Mouse (Mus musculus) v-Abl transformed pro-B cells (cell line): Measurements from ENCODE around the gene Tnfsf10.

Experiments used
- in situ Hi-C, 2 experiments: fragments of 400-800 bp; cut with MboI; formaldehyde crosslinking; loops; one replicate each; pipeline ENCODE4 v1.15.1; 2025; ENCODE audit not compliant: unreplicated experiment in 2 of 2

Tnfsf10 gene

DNA sequence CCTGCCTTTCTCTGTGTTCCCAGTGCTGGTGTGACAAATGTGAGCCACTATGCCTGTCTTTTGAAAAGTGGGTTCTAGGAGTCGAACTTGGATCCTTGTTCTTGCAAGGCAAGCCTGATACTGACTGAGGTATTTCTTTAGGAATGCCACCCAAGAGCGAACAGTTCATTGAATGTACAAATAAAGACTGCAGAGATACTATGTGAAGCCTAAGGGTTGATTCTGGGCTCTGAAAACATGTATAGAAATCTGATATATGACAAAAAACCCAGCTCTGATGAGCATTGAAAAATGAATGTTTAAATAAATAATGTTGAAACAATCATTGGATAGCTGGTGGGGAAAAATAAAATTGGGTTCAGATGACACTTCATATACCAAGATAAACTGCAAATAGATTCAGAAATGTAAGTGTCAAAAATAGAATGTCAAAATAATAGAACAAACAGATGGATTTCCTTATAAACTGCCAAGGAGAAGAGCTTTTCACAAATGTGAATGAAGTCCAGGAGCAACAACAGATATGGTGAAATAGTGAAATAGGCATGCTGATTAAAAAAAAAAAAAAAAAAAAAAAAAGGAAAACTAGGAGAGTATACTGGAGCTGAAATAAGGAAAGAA lies 42.4 kb downstream of the Tnfsf10 start:
- in situ Hi-C loops, result no loop called here

DNA sequence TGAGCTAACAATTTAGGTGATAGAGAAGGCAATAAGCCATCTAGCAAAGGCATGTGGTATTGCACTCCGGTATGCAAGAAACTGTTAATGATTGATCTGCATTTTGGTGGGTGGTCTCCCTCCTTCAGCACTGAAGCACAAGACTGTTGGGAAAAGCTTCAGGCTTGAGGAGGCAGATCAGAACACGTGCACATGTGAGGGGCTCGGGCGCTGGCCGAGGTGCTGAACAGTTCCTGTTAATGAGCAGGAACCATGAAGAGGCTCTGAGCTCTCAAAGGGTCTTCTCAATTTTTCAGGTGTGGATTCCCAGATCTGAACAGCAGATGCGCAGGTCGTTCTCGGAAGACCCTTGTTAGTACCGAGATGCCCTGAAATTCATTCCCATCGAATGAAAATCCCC lies 53.3 kb downstream of the Tnfsf10 start:
- in situ Hi-C loops, result no loop called here

DNA sequence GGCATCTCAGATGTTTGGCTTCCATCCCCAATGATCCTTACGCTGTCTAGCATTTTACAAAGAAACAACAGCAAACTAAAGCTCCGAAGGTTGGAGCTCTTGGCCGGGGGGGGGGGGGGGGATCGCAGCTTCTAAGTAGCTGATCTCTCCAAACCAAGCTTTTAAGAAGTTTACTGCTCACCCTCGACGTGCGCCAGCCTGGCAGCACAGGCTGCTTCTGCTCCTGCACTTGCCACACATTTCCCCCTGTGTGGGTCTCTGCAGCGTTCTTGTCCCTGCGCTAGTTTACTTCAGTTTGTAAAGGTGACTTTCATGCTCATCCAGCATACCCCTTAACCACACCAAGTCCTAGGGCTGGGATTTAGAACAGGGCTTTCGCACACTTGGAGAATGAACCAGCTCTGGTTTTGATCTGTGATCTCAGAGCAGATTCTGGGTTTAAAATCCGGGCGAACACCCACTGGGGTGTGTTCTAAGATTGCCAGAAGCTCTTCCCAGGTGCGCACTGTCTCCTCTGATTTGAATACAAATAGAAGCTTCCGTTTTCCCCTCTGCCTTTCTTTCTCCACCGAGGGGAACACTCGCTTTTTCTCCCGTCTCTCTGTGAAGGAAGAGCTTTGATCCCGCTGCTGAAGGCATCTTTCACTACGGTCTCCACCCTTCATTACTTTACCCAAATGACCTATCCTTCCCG lies 53.9 kb downstream of the Tnfsf10 start:
- in situ Hi-C loops, result no loop called here

DNA sequence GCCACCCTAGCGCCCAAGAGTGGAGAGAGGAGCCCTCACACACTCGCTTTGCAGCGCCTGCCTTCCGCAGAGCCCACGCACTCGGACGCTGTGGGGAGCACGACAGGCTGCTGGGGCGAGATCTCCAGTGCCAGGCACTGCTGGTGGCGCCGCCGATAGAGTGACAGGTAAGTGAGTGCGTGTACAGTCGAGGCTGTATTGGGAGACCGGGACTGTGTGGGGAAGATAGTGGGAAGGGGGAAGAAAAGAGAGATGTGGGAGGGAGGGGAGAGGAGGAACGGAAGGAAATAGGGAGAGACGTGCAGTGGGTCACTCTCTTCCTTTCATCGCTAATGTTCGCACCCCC lies 54.4 kb downstream of the Tnfsf10 start, which contains the start of gene Ghsr:
Ghsr (plus strand) TSS at position 76 of the 346 bp plus-strand sequence.
- in situ Hi-C loops, result no loop called here

DNA sequence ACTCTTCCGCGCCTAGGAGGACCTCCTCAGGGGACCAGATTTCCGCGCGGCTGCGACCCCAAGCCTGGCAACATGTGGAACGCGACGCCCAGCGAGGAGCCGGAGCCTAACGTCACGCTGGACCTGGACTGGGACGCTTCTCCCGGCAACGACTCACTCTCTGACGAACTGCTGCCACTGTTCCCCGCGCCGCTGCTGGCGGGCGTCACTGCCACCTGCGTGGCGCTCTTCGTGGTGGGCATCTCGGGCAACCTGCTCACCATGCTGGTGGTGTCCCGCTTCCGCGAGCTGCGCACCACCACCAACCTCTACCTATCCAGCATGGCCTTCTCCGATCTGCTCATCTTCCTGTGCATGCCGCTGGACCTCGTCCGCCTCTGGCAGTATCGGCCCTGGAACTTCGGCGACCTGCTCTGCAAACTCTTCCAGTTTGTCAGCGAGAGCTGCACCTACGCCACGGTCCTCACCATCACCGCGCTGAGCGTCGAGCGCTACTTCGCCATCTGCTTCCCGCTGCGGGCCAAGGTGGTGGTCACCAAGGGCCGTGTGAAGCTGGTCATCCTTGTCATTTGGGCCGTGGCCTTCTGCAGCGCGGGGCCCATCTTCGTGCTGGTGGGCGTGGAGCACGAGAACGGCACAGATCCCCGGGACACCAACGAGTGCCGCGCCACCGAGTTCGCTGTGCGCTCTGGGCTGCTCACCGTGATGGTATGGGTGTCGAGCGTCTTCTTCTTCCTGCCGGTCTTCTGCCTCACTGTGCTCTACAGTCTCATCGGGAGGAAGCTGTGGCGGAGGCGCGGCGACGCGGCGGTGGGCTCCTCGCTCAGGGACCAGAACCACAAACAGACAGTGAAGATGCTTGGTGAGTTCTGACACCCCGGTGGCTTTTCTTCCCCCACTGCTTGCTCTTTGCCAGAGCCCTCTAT lies 55.2 kb downstream of the Tnfsf10 start:
- in situ Hi-C loops, result no loop called here

DNA sequence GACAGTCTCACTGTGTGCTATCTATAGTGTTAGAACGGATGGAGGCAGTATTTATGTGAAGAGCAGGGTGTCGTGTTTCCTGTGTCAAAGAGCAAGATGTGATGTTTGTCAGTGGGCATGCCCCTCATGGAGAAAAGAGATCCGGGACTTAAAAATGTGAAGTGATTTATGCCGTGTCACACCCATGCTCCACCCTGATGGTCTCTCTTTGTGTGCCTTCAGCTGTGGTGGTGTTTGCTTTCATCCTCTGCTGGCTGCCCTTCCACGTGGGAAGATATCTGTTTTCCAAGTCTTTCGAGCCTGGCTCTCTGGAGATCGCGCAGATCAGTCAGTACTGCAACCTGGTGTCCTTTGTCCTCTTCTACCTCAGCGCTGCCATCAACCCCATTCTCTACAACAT lies 57.6 kb downstream of the Tnfsf10 start:
- in situ Hi-C loops, result no loop called here

DNA sequence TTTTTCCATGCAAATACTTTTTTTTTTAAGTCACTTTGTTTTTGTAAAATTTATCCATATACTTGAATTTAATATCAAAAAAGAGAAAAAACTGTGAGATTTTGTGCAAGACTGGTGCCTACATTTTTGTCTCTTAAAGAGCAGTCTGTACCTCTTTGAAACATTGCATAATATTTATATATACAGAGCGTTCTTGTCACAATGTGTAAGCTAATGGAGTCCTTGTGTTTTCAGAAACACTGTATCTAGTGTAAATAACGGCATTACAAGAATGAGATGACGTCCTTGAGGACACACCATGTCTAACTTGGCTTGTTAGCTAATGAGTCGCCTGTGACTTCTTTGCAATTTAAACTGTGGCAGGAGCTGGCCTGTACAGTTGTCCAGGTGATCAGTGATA lies 61.1 kb downstream of the Tnfsf10 start:
- in situ Hi-C loops, result no loop called here

DNA sequence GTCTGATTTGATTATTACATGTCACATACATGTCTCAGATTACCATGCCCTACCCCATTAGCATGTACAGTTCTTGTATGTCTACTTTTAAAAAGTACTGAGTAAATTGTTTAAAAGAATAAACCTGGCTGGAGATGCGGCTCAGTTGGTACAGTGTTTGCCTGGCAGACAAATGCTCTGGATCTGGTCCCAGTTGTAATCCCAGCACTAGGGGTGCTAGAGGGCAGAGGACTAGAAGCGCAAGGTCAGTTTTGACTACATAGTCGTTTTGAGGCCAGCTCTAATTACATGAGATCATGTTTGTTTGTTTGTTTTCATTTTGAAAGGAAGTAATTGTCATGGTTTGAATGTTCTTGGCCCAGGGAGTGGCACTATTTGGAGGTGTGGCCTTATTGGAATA lies 68.0 kb downstream of the Tnfsf10 start:
- in situ Hi-C loops, result no loop called here

DNA sequence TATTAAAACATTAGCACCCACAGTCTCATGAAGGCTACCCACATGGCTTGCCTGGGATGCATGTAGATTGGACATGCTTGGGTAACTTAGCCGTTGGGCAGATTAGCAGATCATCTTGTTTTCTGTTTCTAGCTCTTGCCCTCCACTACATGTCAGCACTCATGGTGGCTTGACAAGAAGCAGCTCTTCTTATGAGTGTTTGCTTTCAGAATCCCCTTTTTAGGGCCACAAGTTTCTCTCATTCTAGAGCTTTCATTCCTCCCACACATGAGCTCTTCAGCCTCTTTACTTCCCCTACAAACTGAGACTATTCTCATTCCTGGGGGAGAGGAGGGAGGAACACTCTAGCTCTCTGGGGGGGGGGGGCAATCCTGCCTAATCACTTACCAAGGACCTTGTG lies 73.1 kb downstream of the Tnfsf10 start:
- in situ Hi-C loops, result no loop called here
